Mouse (Mus musculus) gastrocnemius, postnatal 25 days (tissue): Measurements from ENCODE around the gene Smg9. TPM values are rescaled to one million over a fixed set of nuclear protein-coding genes. Genes with fewer than 3 reads are reported as not detected.

Experiments used
- total RNA-seq, 2 experiments: library from RNA; stranded (reverse); gene quantifications; 1 replicate in 1 of 2; 2 replicates in 1 of 2; pipeline ENCODE4 v1.2.3; 2021

Gene Smg9
- total RNA-seq, 2 experiments from 2014 or later = 8.2 to 11.0 TPM

Other genes starting within 250 kb of the Smg9 start
- not detected for gene Zfp114, start 224.6 kb upstream of the Smg9 start, total RNA-seq
- gene Zfp111, start 188.2 kb upstream of the Smg9 start, total RNA-seq = 1 to 10 TPM; 2.5 to 2.6 TPM
- 1 to 10 TPM; 2.2 TPM for gene Zfp109, start 162.1 kb upstream of the Smg9 start, total RNA-seq
- 1 to 10 TPM; 1.4 to 1.9 TPM for gene Zfp108, start 144.8 kb upstream of the Smg9 start, total RNA-seq
- gene Zfp93, start 129.2 kb upstream of the Smg9 start, total RNA-seq = 1 to 10 TPM; 3.6 to 4.4 TPM
- 1 to 10 TPM; 2.9 to 3.2 TPM for gene Zfp61, start 98.4 kb upstream of the Smg9 start, total RNA-seq
- 1 to 10 TPM; 1.3 to 1.8 TPM for gene Zfp94, start 83.0 kb upstream of the Smg9 start, total RNA-seq
- not detected for gene Tescl, start 65.7 kb upstream of the Smg9 start, total RNA-seq
- gene Lypd5, start 50.4 kb upstream of the Smg9 start, total RNA-seq = not detected
- gene Kcnn4, start 29.4 kb upstream of the Smg9 start, total RNA-seq = under 1 TPM; 0.13 to 0.70 TPM
- not detected for gene Irgc1, start 52.7 kb downstream of the Smg9 start, total RNA-seq
- under 1 TPM in 1 of 2 experiments, not detected in 1; 0.75 TPM for gene Plaur, start 62.9 kb downstream of the Smg9 start, total RNA-seq
- 1 to 10 TPM; 4.4 to 4.5 TPM for gene Cadm4, start 82.4 kb downstream of the Smg9 start, total RNA-seq
- 1 to 10 TPM; 4.0 TPM for gene Zfp428, start 107.4 kb downstream of the Smg9 start, total RNA-seq
- gene AC161166.1, start 112.8 kb downstream of the Smg9 start, total RNA-seq = not detected
- 10 to 100 TPM; 12.3 to 13.0 TPM for gene Irgq, start 131.1 kb downstream of the Smg9 start, total RNA-seq
- not detected for gene Pinlyp, start 146.5 kb downstream of the Smg9 start, total RNA-seq
- gene Xrcc1, start 146.7 kb downstream of the Smg9 start, total RNA-seq = 10 to 100 TPM; 15.8 to 17.5 TPM
- 10 to 100 TPM; 21.6 to 25.9 TPM for gene Ethe1, start 187.9 kb downstream of the Smg9 start, total RNA-seq
- gene Zfp575, start 188.0 kb downstream of the Smg9 start, total RNA-seq = under 1 TPM in 1 of 2 experiments, not detected in 1; 0.13 TPM
- gene Phldb3, start 211.1 kb downstream of the Smg9 start, total RNA-seq = under 1 TPM; 0.59 to 0.70 TPM
- not detected for gene Lypd3, start 236.9 kb downstream of the Smg9 start, total RNA-seq